Mouse (Mus musculus) cerebellum, adult 18-20 months (tissue): Measurements from ENCODE around the gene Fam72a.
A peak's percentile ranks its signal among the peaks of the same experiment; 100 is the strongest.

Source experiments
- DNase-seq, 2 experiments: peaks; one replicate each; pipeline ENCODE4 v3.0.0; 2021

Gene Fam72a

DNA sequence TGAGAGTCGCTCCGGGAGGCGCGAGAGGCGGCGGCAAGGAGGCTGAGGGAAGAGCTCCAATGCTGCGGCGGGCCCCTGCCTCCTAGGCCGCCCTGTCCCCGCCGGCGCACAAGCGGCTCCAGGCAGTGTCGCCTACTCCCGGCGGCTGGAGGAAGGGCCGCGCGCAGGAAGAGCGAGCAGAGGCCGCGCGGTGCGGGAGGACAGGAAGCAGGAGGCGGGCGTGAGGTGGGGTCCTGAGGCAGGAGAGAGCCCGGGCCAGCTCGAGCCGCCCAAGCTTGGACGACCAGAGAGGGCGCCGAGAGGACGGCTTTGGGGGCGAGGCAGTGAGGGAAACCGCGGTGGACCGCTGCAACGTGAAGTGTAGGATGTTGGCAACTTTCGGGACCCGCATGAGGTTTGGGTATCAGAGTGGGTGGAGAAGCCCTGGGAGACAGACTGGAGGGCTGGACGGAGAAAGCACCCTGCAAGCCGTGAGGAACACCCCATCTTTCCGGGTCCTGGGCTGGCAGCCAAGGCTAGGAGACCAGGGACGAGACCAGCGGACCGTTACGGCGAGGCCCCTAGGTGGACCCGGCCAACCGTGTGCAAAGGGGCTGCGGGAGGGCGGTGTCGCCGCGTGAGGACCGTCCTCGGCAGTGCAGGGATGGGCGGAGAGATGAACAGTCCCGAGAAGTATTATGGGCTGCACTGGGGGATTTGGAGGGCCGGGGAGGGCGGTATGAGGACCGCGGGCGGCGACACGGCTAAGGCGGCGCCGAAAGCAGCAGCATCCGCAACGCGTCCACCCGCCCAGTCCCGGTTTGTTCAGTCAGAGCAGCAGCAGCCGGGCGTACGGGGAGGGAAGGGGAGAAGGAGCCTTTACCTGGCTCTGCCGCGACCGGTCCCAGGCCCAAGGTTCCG, 1.1 kb upstream of the Fam72a start:
- peak; percentile 69 to 81 for DNase-seq

DNA sequence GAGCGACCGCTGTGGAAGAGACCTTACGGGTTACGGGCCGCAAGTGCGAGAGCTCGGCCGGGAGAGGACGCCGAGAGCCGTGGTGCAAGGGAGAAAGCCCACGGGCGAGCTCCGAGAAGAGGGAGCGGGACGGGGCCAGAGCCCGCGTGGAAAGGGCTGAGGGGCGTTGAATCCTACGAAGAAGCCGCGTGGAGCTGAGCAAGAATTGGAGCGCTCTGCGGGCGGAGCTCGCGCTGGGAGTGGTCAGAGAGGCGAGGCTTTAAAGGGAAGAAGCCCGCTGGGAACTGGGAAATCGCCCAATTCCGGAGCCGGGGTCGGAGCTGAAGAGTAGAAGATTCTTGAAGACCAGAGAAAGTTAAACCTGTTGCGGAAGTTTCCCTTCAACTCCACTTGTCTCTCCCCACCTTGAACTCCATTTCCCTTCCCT, 391 bp downstream of the Fam72a start:
- peak; percentile 56 to 57 for DNase-seq

DNA sequence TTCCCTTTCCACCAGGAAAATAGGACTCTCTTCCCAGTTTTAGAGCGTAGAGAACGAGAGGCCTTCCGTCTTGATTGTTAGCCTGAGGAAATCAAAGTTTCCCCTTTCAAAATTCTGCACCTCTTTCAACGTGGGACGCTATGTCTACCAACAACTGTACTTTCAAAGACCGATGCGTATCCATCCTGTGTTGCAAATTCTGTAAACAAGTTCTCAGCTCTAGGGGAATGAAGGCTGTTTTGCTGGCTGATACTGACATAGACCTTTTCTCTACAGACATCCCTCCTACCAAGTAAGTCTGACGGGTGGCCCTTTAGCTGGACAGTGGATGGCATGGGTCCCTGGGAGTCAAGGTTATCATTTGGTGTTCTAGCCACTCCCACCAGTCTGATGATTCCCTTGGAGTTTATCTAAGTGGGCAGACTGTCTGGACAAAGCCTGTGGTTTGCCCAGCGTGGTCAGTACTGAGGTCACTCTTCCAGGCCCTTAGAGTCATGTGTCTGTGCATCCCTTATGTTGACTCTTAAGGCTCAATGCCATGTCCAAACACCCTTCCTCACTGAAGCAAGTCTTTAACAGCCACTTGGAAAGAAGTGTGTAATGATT, 961 bp downstream of the Fam72a start:
- no peak for DNase-seq

DNA sequence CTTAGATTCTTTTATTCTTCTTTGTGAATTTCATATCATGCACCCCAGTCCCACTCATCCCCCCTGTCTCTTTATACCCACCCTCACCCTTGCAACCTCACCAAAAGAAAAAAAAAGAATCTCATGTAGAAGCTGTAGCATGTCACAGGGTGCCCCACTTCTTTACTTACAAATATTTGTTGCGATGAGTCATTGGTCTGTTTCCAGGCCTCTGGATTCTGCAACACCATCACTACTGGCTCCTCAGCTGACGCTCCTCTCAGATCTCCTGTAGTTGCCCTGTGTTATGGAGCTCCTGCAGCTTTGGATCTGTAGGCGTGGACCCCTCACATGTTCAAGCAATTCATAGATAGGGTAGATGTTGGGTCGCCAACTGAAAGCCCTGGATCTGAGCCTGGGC, 12.1 kb downstream of the Fam72a start:
- DNase-seq: no peak

DNA sequence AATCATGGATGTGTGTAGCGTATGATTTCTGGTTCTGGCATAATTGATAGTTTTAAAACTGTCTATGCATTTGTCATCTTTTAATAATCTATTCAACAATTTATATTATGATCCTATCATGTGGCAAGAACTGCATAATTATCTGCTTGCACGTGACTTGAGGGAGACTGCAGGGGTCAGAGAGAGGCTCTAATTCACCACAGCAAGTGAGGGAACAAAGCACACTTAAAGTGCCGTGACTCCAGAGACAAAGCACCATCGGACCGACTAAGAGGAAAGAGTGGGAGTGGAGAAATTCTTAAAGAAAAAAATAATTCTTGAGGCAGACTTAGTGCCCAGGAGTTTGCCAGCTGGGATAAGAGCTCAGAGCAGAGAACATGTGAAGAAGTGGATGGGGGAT, 13.1 kb downstream of the Fam72a start:
- no peak for DNase-seq

DNA sequence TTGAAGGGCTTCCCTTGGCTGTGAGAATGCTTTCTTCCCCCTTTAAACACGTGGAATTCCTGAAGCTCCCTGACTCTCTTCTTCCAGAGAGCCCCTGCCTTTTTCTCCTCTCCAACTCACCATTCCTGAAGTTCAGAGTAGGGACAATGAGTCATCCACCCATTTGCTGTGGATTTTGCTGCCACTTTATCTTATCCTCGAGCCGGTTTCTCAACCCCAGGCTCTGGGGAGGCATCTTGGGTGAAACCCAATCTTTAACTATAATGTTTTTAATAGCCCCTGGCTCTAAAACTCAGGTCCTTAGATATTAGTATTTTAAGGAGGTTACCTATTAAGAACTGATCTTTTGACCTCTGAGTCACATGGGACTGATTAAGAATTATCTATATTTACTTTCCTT, 13.7 kb downstream of the Fam72a start:
- DNase-seq: no peak

DNA sequence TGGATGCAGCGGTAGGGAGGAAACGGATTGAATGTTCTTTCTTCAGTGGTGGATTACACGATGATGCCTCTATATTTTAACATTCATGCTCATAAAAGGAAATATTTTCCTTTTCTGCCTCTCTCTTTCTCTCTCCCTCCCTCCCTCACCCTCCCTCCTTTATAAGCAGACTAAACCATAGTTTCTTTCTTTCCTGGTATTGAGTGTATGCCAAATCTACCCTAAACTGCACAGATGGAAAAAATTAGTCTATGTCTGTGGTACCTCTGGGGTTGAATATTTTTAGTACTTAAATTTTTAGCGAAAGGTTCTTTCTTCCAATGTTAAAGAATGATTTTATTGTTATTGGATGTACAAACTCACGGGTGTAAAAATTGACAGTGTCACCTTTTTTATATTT, 14.2 kb downstream of the Fam72a start:
- no peak for DNase-seq

DNA sequence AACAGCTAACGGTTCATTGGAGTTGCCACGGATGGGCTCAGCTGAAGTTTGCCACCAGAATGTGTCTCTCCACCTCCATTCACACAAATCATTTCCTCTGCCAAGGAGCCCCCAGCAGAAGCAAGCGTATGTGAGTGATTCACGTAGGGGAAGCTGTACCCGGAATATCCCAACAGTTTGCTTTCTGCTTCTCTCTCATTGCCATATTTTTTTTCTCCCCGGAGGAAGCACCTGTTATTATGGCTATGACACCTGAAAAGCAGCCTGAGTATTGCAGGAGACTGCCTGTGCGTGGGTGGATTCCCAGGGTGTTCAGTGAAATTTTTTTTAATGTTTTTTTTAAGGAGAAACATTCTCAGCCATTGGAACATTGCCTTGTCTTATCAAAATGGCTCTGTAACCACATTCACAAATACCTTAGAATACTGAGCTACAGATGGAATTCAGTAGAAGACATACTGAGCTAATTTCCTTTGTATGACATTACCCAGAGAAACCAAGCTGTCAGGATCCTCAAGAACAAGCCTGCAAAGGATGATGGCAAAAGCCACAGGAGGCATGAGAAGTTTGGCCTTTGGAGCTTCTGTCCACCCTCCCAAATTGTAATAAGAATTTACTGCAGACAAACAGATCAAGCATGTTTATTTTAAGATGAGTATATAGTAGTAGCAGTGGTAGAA, 16.3 kb downstream of the Fam72a start:
- DNase-seq: peak; percentile 79 to 82

DNA sequence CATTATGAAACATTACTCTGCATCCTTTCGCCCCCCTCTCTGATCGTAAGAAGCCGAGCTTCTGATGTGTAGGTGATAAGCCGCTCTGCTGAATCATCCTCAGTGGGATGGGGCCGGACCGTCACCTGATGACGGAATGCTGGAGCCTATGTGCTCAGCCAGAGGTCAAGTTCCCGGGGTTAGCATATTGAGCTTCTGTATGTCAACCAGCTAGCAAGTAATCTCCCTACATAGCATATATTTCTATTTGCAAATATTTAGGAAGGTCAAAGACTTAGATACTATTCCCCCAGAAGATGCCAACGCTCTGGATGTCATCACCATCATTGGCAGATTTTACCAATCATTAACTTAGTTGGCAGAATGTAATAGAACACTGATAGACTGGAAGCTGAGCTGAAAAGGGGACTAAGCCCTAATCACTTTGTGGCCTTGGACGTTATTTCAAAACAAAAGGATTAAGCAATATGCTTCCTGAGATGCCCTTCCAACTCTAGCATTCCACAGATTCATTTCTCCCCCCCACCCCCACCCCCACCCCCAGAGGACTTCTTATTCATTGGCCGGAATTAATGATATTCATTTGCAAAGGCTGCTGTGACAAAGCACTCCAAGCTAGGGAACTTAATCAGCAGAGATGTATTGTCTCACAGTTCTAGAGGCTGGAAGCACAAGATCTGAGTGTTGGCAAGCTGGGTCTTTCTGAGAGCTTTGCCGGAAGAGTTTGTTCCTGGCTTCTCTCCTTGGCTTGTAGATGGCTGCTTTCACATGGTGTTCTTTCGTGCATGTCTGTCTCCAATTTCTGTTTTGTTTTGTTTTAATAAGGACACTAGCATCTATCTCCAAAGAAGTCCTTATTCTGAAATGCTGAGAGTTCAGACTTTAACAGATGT, 19.3 kb downstream of the Fam72a start:
- peak in 1 of 2 experiments; percentile 26 for DNase-seq

DNA sequence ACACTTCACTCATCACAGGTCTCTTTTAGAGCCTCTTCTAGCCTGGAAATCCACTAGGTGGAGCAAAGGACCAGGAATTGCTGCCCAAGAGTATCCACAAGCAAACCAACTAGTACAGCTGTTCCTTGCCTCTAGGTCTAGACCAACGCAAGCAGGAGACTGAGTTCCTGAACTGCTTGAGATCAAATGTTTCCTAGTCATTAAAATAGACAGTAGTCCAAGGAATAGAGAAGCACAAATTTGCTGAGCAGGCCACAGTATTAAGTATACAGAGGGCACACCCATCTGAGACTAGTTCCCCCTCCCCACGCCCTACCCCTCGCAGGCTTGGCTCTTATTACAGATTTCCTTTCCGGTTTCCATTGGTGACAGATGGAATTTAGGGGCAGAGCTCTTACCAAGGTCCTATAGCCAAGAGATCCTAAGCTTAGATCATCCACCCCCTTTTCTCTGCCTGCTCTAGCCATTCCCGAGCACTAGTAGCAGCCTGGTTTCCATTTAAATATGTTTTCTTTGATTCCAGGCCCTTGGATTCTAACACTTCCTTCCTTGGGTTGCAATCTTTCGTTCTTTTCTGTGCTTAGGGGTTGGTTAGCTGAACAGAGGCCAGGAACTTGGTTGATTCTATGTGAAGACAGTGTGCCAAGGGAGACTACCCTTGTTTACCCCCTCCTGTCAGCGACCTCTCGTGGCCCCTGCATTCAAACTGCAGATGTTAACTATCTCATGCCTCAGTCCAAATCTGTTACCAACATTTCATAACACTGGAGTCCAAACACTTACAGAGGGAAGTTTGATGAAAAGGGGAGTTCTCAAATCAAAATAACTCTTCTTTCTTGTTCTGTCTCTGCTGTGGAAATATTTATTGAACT, 21.0 kb downstream of the Fam72a start:
- peak; percentile 46 to 47 for DNase-seq

DNA sequence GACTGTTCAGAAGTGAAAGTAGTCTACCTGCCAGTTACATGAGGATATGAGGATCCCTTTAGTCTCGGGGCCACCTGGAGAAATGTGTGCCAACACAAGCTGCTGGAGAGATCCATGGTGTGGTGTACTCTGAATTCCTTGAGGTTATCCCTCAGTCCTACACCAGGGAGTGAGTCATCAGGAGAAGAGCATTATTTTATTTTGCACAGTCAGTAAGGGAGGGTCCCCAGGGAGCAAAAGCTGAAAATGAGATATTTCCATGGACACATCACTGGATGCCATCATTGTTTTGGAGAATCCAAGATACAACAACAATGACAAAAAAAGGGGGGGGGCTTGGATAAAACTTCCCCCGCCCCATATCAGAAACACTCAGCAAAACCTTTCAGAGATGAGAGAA, 24.3 kb downstream of the Fam72a start:
- DNase-seq: no peak

DNA sequence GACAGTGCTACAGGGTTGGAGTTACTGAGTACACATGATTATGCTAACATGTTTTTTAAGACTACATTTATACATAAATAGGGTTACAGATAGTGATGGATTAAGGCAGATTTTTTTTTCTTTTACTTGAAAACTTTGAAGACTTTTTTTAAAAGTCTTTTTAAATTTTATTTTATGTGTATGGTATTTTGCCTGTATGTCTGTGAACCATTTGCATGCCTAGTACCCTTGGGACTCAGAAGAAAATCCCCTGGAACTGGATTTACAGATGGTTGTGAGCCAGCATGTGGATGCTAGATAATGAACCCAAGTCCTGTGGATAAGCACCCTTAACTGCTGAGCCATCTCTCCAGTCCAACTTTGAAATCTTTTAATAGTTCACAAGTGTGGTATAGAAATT, 25.7 kb downstream of the Fam72a start:
- DNase-seq: no peak

DNA sequence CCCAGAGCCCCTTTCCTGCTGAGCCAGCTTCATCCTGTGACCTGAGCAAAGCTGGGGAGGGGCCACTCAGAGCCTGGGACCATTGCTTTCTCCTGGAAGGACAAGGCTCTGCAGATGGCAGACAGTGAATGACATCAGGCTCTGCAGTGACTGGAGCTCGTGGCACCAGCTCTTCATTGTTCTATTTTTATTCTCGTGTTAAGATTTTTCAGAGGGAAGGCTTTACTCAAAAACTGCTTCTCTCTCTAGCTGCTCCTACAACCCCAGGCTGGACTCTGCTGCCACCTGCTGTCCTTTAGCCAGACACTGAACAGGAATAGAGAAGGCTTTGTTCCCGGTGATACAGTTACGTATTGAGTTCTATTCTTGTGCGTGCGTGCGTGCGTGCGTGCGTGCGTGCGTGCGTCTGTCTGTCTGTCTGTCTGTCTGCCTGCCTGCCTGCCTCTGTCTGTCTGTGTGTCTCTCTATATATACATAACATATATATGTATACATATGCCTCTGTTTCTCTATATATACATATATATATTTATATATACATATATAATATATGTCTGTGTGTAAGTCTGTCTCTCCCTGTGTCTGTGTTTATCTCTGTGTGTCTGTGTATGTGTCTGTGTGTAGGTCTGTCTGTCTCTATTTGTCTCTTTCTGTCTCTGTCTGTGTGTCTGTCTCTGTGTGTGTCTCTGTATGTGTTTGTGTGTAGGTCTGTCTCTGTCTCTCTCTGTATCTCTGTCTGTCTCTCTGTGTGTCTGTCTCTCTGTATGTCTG, 27.5 kb downstream of the Fam72a start:
- DNase-seq: peak; percentile 86 to 90

DNA sequence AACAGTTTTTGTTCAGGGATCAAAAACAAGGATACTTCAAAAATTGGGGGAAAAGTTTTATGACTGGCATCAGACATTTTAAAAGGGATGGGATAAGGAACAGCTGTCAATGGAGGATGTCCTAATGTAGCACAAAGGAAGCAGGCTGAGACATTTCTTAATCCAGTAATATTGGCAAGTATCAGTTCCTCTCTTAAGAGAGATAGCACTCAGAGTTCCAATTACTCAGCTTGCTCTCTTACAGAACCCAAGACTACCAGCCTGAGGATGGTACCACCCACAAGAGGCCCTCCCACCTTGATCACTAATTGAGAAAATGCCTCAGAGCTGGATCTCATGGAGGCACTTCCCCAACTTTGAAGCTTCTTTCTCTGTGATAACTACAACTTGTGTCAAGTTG, 32.8 kb downstream of the Fam72a start:
- DNase-seq: no peak

DNA sequence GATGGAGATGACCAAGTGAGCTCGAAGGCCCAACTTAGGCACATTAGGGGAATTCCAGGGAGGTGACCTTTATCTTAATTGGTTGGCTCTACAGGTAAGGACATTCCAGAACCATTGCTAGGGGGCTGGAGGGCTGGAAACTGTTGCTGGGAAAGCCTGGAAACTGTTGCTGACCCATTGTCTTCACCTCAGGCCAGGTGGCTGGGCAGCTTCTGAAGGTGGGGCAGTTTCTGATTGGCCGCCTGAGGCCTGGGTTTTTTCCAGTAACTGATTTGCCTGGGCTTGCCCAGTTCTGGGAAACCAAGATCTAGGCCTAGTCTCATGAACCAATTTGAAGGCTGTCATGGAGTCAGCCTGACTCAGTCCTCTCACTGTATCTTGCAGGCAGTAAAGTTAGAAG, 34.4 kb downstream of the Fam72a start:
- DNase-seq: no peak

DNA sequence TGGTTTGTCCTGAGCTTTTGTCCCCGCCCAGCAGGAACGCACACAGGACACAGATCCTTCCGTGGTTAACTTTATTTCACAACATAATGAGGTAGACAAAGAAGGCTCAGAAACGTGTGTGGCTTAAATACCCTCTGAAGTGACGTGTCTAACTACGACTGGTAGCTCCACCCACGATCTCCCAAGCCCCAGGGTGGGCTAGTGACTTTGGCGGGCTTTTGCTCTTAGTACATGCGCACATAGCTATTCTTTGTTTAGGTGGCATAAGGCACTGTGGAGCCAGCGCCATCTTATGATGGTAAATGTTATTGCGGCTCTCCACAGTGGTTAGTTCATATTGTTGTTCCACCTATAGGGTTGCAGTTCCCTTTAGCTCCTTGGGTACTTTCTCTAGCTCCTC, 38.4 kb downstream of the Fam72a start:
- DNase-seq: peak; percentile 38 to 45

DNA sequence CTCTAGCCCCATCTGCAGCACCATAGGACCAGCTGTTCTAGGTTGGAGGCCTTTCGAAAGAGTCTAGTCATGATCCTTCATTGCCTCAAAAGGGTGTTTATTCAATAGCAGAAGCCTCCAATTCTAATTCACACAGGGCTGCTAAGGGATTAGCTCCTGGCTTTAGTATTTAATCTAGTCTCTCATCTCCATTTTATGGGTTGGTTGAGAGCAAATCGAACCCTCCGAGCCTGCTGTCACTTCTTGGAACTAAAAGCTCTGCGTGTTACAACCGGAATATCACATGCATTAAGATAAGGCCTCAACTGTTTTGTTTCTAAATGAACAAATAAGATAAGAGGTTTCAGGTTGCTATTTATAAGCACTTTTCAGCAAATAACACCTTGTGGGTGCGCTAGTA, 42.0 kb downstream of the Fam72a start:
- DNase-seq: no peak

DNA sequence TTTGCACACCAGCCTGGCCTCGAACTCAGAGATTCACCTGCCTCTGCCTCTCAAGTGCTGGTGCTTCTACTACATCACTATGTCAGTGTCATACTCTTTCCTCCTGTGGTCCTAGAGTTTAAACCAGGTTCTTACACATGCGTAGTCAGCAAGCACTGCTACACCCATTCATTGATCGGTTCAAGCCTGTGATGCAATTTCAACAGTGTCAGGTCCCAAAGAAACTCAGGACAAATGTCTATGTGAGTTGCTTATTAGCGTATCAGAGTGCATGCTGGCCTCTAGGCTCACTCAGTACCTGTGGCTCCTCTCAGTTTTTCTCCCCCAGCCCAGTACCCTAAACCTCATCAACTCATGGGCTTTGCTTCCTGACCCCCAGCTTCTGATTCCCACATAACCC, 42.7 kb downstream of the Fam72a start:
- no peak for DNase-seq

DNA sequence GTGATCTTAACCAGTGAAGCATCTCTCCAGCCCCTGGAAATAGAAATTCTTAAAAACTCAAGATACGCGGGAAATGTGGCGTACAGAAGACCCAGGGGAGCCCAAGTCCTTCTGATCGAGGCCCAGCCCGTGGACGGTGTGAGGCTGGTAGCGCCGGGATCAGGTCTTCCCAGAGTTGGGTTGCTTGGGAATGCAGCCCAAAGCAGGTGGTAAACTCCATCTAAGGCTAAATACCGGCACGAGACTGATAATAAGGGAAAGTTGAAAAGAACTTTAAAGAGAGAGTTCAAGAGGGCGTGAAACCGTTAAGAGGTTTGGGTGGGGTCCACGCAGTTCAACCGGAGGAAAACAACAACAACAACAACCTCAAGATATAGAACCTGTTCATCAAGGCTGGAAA, 46.0 kb downstream of the Fam72a start:
- peak in 1 of 2 experiments; percentile 44 for DNase-seq

DNA sequence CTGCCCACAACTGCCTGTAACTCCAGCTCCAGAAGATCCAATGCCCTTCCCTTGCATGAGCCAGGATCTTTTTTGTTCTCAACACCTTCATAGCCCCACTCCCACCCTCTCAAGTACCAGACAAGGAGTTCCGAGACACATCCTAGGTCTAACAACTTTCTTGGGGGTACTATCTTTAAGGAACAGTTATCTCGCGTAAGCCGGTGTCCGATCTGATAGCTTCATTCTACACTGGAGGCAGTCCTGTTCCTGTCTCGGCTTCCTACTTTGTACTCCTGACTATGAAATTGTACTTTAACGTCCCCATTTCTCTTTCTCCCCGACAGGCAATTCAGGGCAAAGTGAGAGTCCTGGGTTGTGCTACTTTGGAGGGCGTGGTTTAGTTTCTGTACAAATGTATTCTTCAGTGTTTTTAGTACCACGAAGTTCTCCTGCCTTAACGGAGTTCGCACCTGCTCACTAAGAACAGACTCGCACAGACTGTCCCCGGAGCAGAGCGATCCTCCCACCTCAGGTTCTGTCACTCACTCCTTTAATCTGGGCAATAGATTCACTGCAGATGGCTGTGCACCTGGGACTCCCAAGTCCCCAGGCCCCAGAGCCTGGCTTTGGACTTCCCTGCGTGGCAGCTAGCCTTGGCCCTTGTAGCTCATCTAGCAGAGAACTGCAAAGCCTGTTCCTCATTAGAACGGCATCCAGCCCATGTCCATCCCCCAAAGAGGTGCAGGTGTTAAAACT, 51.4 kb downstream of the Fam72a start:
- peak; percentile 16 to 27 for DNase-seq
